Mouse (Mus musculus) limb, embryonic 12.5 days (tissue): ENCODE data around the gene Tifa. TPM values are rescaled to one million over a fixed set of nuclear protein-coding genes. Genes with fewer than 3 reads are reported as not detected.

Source experiments
- ATAC-seq: fragments of 200-750 bp; cut with Nextera tagmentation; 2 replicates; pipeline ENCODE4 v1.8.0; 2017; ENCODE audit warnings: low read depth, moderate TSS enrichment; ENCODE audit not compliant: insufficient number of reproducible peaks, insufficient read depth, low FRiP score, low TSS enrichment
- H3K27ac ChIP-seq: fragments of 300-500 bp; sonication (generic); 2 replicates; pipeline ENCODE4 v1.5.1; 2016; ENCODE audit warnings: mild to moderate bottlenecking, moderate library complexity
- H3K27me3 ChIP-seq: fragments of 300-500 bp; sonication (generic); 2 replicates; pipeline ENCODE4 v1.6.1; 2016; ENCODE audit warnings: mild to moderate bottlenecking, moderate library complexity
- H3K36me3 ChIP-seq: fragments of 300-500 bp; sonication (generic); 2 replicates; pipeline ENCODE4 v1.6.1; 2016; ENCODE audit warnings: mild to moderate bottlenecking, moderate library complexity
- H3K4me1 ChIP-seq: fragments of 300-500 bp; sonication (generic); replicated peaks from 2 replicates; pipeline ENCODE4 v1.6.1; 2016
- H3K4me2 ChIP-seq: fragments of 300-500 bp; sonication (generic); 2 replicates; pipeline ENCODE4 v1.6.1; 2016; ENCODE audit warnings: mild to moderate bottlenecking, moderate library complexity
- H3K4me3 ChIP-seq: fragments of 300-500 bp; sonication (generic); replicated peaks from 2 replicates; pipeline ENCODE4 v1.5.1; 2016; ENCODE audit warnings: mild to moderate bottlenecking
- H3K9ac ChIP-seq: fragments of 300-500 bp; sonication (generic); replicated peaks from 2 replicates; pipeline ENCODE4 v1.6.1; 2016; ENCODE audit warnings: mild to moderate bottlenecking, moderate library complexity
- H3K9me3 ChIP-seq: fragments of 300-500 bp; sonication (generic); 2 replicates; pipeline ENCODE4 v1.6.1; 2016; ENCODE audit warnings: mild to moderate bottlenecking, moderate library complexity
- WGBS: fragments of 180-500 bp; shearing (Covaris S2); methylation state at CpG from one replicate; pipeline ENCODE4 v1.1.7; 2016; 5-methylcytosine and 5-hydroxymethylcytosine counted together
- polyA plus RNA-seq: library from polyadenylated mRNA; unstranded; fragments of >200 nt; fragmentation: Nextera tagmentation; extraction: Ambion mirVana; gene quantifications from 2 replicates; pipeline ENCODE4 v1.2.1, GENCODE M21; 2016

Gene Tifa
- polyA plus RNA-seq, 1 experiment from 2014 or later, result 1.6 TPM

DNA sequence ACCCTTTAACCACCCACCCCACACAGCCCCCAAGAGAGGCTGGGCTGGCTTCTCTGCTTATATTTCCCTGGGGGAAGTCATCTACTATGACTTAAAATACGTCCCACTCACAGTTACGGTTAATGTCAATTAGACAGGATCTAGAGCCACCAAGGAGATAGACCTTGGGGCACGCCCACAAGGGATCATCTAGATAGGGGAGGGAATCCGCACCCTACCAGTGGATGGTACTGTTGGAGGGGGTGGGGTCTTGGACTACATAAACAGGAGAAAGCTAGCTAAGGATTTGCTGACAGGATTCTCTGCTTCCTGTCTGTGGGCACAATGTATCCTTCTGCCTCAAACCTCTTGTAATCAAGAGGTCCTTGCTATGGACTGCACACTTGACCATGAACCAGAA lies 14.8 kb downstream of the Tifa start:
- Histone ChIP-seq H3K4me2 (no peak overlapping the region), H3K4me3 (no peak overlapping the region), H3K4me1 (peaks cover 7% of the 10 kb centered on the region; the same call in 1 of the 2 replicates), H3K27ac (no peak overlapping the region), H3K36me3 (peaks cover 32% of the 10 kb centered on the region), H3K9me3 (no peaks in the 10 kb centered on the region), H3K9ac (no peak overlapping the region), H3K27me3 (no peaks in the 10 kb centered on the region)
- ATAC-seq, result no peak
- 85% methylated on average over 4 of the region's 4 CpGs for WGBS

- H3K9ac ChIP-seq, result no peak overlapping the region; the same call in 1 of the 2 replicates
- no peak for ATAC-seq
- H3K36me3 ChIP-seq, result peaks cover 38% of the 10 kb centered on the region
- no peak overlapping the region for H3K27ac ChIP-seq
- no peak overlapping the region for H3K4me2 ChIP-seq
- peaks cover 7% of the 10 kb centered on the region; the same call in 1 of the 2 replicates for H3K4me1 ChIP-seq
- H3K4me3 ChIP-seq, result no peak overlapping the region
- 88% methylated on average over 12 of the region's 12 CpGs for WGBS
- H3K9me3 ChIP-seq, result no peaks in the 10 kb centered on the region
- H3K27me3 ChIP-seq, result no peaks in the 10 kb centered on the region
Measured at GRCm38 (mm10) chr3:127805071-127805470, 15.5 kb downstream of the Tifa start.

DNA sequence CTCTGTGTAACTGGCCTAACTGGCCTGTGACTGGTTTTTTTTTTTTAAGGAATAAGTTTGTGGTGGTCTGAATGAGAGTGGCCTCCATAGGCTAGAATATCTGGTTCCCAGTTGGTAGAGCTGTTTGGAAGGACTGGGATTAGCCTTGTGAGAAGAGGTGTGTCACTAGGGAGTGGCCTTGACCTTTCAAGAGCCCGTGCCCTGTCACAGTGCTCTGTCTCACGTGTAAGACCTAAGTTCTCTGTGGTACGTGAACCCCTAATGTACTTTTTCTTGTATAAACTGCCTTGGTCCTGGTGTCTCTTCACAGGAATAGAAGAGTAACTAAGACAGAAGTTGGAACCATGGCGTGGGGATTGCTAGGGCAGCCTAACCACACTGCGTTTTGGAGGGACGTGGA lies 16.4 kb downstream of the Tifa start:
- Histone ChIP-seq H3K4me2 (no peak overlapping the region), H3K4me3 (no peak overlapping the region), H3K9ac (no peak overlapping the region), H3K27me3 (no peaks in the 10 kb centered on the region), H3K9me3 (no peaks in the 10 kb centered on the region), H3K4me1 (peaks cover 7% of the 10 kb centered on the region; the same call in 1 of the 2 replicates), H3K36me3 (peaks cover 46% of the 10 kb centered on the region), H3K27ac (no peak overlapping the region)
- WGBS, result 87% methylated on average over 6 of the region's 6 CpGs
- ATAC-seq, result no peak

- Histone ChIP-seq H3K4me2 (no peak overlapping the region), H3K36me3 (peaks cover 58% of the 10 kb centered on the region), H3K4me3 (no peak overlapping the region), H3K27ac (no peak overlapping the region), H3K27me3 (no peaks in the 10 kb centered on the region), H3K9ac (no peak overlapping the region), H3K9me3 (no peaks in the 10 kb centered on the region), H3K4me1 (0 out of 2 replicates have a peak, but pooled peaks cover 2% of the 10 kb centered on the region)
- no peak for ATAC-seq
- WGBS, result 77% methylated on average over 5 of the region's 5 CpGs
Measured at GRCm38 (mm10) chr3:127807846-127808245, 18.2 kb downstream of the Tifa start.

DNA sequence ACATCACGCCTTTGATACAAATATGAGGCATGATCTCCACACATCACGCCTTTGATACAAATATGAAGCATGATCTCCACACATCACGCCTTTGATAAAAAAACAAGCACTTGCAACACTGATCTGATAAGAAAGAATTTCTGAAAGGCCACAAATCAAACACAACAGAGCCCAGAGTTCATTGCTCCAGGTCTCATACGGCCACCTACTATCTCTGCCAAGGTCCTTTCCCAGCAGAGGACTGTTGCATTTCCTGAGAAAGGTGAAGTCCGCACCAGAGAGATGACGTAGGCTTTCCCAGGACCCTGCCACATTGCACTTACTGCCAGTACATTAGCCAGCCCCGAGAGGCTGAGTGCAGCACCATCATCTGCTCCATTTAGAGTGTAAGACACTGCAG lies 19.5 kb downstream of the Tifa start:
- Histone ChIP-seq H3K4me1 (no peaks in the 10 kb centered on the region), H3K36me3 (peaks cover 66% of the 10 kb centered on the region), H3K9ac (no peak overlapping the region), H3K27me3 (no peaks in the 10 kb centered on the region), H3K4me2 (no peak overlapping the region), H3K9me3 (no peaks in the 10 kb centered on the region), H3K4me3 (no peak overlapping the region), H3K27ac (no peak overlapping the region)
- no peak for ATAC-seq
- WGBS, result 91% methylated on average over 7 of the region's 7 CpGs

- H3K9me3 ChIP-seq, result no peaks in the 10 kb centered on the region
- no peaks in the 10 kb centered on the region for H3K27me3 ChIP-seq
- H3K36me3 ChIP-seq, result peaks cover 43% of the 10 kb centered on the region
- ATAC-seq, result 0 out of 2 replicates have a peak, but pooled peaks have one; percentile 54
- 51% methylated on average over 7 of the region's 7 CpGs for WGBS
- H3K27ac ChIP-seq, result 0 out of 2 replicates have a peak overlapping the region, but pooled peaks have one; percentile 29
- H3K9ac ChIP-seq, result no peak overlapping the region
- no peak overlapping the region for H3K4me2 ChIP-seq
- peaks cover 24% of the 10 kb centered on the region for H3K4me1 ChIP-seq
- no peak overlapping the region for H3K4me3 ChIP-seq
Measured at GRCm38 (mm10) chr3:127817120-127817683, 27.6 kb downstream of the Tifa start.

DNA sequence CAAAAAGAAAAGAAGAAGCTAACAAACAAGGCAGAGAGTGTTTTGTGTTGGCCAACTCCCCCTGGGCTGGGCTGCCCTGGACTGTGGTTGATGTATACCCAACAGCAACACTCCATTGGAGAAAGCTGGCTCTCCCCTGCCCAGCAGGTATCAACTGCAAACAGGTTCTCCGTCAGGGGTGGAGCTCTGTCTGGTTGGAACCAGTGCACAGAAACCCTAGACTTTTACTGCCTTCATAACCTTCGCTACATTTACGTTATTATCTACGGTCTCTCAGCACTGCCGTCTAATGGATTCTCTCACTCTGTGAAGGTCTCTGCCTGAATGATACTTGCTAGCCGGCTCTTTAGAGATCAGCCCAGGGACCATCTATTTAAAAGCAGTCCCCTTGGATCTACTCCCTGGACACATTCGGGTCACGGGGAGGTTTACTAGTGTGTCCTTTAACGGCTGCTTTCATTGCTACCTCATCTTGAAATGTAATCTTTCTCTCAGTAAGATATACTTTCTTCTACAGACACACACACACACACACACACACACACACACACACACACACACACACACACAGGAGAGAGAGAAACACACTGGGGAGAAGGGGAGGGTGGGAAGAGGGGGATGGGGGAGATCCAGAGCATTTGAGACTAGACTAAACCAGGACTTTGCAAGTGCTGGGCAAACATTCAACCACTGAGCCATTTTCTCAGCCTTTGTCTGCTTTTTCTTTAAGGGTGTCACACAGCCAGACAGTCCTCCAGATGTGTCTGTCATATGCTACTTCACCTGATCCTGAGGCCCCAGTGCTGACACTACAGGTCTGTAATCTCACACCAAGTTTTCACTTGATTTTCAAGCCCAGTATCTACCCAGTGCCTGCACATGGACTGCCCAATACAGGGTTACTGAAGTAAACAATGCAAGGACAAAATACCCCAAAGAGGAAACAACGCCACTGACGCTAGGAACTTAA lies 29.4 kb downstream of the Tifa start:
- WGBS, result 59% methylated on average over 11 of the region's 11 CpGs
- peaks cover 33% of the 10 kb centered on the region for H3K36me3 ChIP-seq

DNA sequence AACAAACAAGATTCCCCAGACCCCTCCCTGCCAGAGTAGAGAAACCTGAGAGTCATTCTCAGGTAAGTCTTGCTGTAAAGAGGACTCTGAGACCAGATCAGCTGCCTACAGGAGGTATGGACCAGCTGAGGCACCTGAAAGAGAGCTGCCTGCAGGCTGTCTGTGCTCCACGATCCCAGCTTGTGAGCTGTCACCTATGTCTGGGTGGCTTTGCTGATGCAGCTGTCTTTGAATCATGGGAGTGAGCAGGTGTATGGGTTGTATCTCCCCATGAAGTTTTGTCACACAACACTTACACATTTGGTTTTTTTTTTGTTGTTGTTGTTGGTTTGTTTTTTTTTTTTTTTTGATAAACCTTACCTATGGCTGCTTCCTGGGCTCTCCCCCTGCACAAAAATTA lies 30.8 kb downstream of the Tifa start:
- no peak overlapping the region for H3K4me3 ChIP-seq

More for the DNA sequence above, 29.4 kb downstream of the Tifa start:
- Histone ChIP-seq H3K27me3 (no peaks in the 10 kb centered on the region), H3K27ac (no peak overlapping the region), H3K9ac (no peak overlapping the region), H3K9me3 (no peaks in the 10 kb centered on the region), H3K4me3 (no peak overlapping the region), H3K4me2 (no peak overlapping the region), H3K4me1 (peaks cover 27% of the 10 kb centered on the region)
- no peak for ATAC-seq

GRCm38 (mm10) chr3:127821209-127821608 lies 31.6 kb downstream of the Tifa start:
- H3K9ac ChIP-seq, result no peak overlapping the region
- ATAC-seq, result no peak
- H3K9me3 ChIP-seq, result no peaks in the 10 kb centered on the region
- H3K36me3 ChIP-seq, result peaks cover 28% of the 10 kb centered on the region
- H3K27me3 ChIP-seq, result no peaks in the 10 kb centered on the region
- peaks cover 31% of the 10 kb centered on the region for H3K4me1 ChIP-seq
- no peak overlapping the region for H3K4me3 ChIP-seq
- 84% methylated on average over 5 of the region's 5 CpGs for WGBS
- H3K27ac ChIP-seq, result no peak overlapping the region
- no peak overlapping the region for H3K4me2 ChIP-seq

More for the DNA sequence above, 30.8 kb downstream of the Tifa start:
- 89% methylated on average over 1 of the region's 1 CpGs for WGBS
- ATAC-seq, result no peak
- Histone ChIP-seq H3K36me3 (peaks cover 31% of the 10 kb centered on the region), H3K9ac (no peak overlapping the region), H3K4me1 (peaks cover 33% of the 10 kb centered on the region), H3K9me3 (no peaks in the 10 kb centered on the region), H3K27me3 (no peaks in the 10 kb centered on the region), H3K4me2 (no peak overlapping the region), H3K27ac (no peak overlapping the region)

DNA sequence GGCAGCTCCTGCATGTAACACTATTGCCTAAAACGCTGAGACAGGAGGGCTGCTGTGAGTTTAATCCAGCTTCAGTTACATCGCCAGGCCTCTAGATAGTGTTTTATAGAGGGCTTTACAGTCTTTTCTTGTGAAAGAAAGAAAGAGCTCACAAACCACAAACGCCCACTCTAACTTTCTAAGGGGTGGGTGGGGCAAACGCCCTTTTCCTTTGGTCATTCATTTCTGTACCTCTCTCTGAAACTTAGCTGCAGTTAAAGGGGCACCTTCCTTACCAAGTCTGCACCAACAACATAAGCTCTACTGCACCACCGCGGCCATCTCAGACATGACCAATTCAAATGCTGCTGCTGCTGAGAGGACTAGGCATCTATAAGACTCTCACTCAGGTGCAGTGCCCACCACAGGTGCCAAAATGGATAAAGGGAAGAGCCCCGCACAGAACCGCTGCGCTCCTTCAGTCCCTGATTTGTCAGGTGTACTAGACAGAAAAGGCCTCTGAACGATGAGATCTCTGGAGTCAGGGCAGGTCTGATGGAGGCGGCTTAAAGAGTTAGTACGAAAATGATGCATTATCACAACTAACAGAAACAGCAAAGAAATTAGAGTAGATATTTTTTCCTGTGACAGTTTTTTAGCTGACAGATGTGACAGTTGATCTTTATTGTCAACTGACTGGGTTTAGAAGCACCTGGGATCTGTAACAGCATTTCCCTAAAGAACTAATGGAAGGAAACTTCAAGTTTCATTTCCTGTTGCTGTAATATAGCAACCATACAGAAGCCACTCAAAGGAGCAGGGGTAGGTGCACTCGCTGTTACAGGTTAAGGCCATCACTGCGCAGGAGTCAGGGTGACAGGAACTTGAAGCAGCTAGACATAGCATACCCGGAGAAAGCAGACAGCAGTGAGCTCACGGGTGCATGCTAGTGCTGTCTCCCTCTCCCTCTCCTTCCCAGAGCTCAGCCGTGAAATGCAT lies 34.6 kb downstream of the Tifa start:
- Histone ChIP-seq H3K9ac (no peak overlapping the region), H3K4me1 (peaks cover 21% of the 10 kb centered on the region), H3K27ac (no peak overlapping the region), H3K9me3 (no peaks in the 10 kb centered on the region), H3K4me2 (no peak overlapping the region), H3K36me3 (peaks cover 18% of the 10 kb centered on the region), H3K27me3 (no peaks in the 10 kb centered on the region), H3K4me3 (no peak overlapping the region)
- WGBS, result 79% methylated on average over 17 of the region's 17 CpGs
- no peak for ATAC-seq
